Mouse (Mus musculus) left cerebral cortex, postnatal 14 days (tissue): ENCODE measurements around the gene Zfp938. TPM values are rescaled to one million over a fixed set of nuclear protein-coding genes. Genes with fewer than 3 reads are reported as not detected.

Experiments used
- DNase-seq, 2 experiments: peaks; one replicate each; pipeline ENCODE4 v3.0.0; 2021 to 2022; ENCODE audit warnings: low spot score in 2 of 2, mixed read lengths in 1 of 2
- intact Hi-C: fragments of 180-260 bp; cut with DNase I; formaldehyde crosslinking; loops from one replicate; pipeline ENCODE4 v1.15.1; 2025
- long read RNA-seq, 2 experiments: library from polyadenylated mRNA; stranded (forward); transcript quantifications; one replicate each; pipeline ENCODE4 v2.0.0; 2021
- total RNA-seq, 2 experiments: library from RNA; stranded (reverse); gene quantifications; 2 replicates each; pipeline ENCODE4 v1.2.3; 2021

Gene Zfp938
- 10 to 100 TPM; 20.8 to 21.2 TPM for total RNA-seq
- long read RNA-seq, experiment 1, transcript Zfp938-202 (4 exons, 2,124 nt) = major isoform, 17 of 36 reads
- long read RNA-seq, experiment 1, transcript Zfp938-201 (4 exons, 2,035 nt) = minor isoform, 8 of 36 reads
- long read RNA-seq, experiment 1, partial matches to known transcripts = 9 of 36 reads
- long read RNA-seq, experiment 1, other reads (novel, unspliced or antisense) = 2 of 36 reads
- long read RNA-seq, experiment 2, transcript Zfp938-201 (4 exons, 2,035 nt) = minor isoform, 6 of 27 reads
- long read RNA-seq, experiment 2, transcript Zfp938-202 (4 exons, 2,124 nt) = major isoform, 9 of 27 reads
- long read RNA-seq, experiment 2, partial matches to known transcripts = 8 of 27 reads
- long read RNA-seq, experiment 2, other reads (novel, unspliced or antisense) = 4 of 27 reads

GRCm38 (mm10) chr10:82240742-82241400 is at the start of gene Zfp938:
Zfp938 (minus strand) TSS chr10:82241280.
- DNase-seq = peak; percentile 83 to 92
- intact Hi-C loops = no loop called here

- DNase-seq = no peak
- intact Hi-C loops = no loop called here
Measured at GRCm38 (mm10) chr10:82257331-82257730, 16.3 kb upstream of the Zfp938 start.

GRCm38 (mm10) chr10:82245021-82245420 is 3.9 kb upstream of the Zfp938 start:
- intact Hi-C loops = no loop called here
- DNase-seq = peak in 1 of 2 experiments; percentile 8

- intact Hi-C loops = no loop called here
Measured at GRCm38 (mm10) chr10:82241401-82241788, 315 bp upstream of the Zfp938 start.

GRCm38 (mm10) chr10:82178257-82179064 is 62.6 kb downstream of the Zfp938 start:
- peak; percentile 90 to 93 for DNase-seq
- intact Hi-C loops = loop anchor here (10.0 kb wide), 2 partner anchors 574 to 674 kb away; partner anchors contain the start of genes BC025920, S1pr4 and Tle6

More at GRCm38 (mm10) chr10:82241401-82241788, 315 bp upstream of the Zfp938 start:
- DNase-seq = no peak

Other genes with a start within 250 kb of the Zfp938 start
- 1 to 10 TPM; 7.8 to 8.1 TPM for gene Zfp873, start 193.2 kb downstream of the Zfp938 start, total RNA-seq
- gene BC024063, start 157.9 kb downstream of the Zfp938 start, total RNA-seq = 1 to 10 TPM; 6.2 to 6.4 TPM
- gene AU041133, start 113.3 kb downstream of the Zfp938 start, total RNA-seq = 1 to 10 TPM; 8.0 to 9.0 TPM
- gene 4932415D10Rik, start 75.3 kb upstream of the Zfp938 start, total RNA-seq = under 1 TPM in 1 of 2 experiments, not detected in 1; 0.02 TPM
- gene Gm4924, start 113.0 kb upstream of the Zfp938 start, total RNA-seq = 1 to 10 TPM; 5.1 to 9.2 TPM